Mouse (Mus musculus) embryonic stem cell, embryonic (primary cell): ENCODE data around the gene Rin1.

Experiments used
- CTCF ChIA-PET, 4 experiments: fragments of 300-600 bp in 2 of 4; fragments of 350-600 bp in 2 of 4; sonication (Branson Sonifier 250); formaldehyde crosslinking; loops; one replicate each; lab custom pipeline; 2022; ENCODE audit warnings: inconsistent platforms in 2 of 4; lab: Charles Lee
- POLR2A ChIA-PET, 4 experiments: fragments of 300-600 bp in 2 of 4; fragments of 350-600 bp in 2 of 4; sonication (Branson Sonifier 250); formaldehyde crosslinking; loops; one replicate each; lab custom pipeline; 2022; ENCODE audit warnings: antibody characterized with exemption in 4 of 4, inconsistent platforms in 1 of 4; lab: Charles Lee

The Rin1 gene

GRCm38 (mm10) chr19:5050047-5050905 is at the start of gene Rin1:
TSS of gene Rin1 (plus strand) at chr19:5050481.
- ChIA-PET CTCF (interaction anchor here (0.5 to 11.3 kb wide), 64 partner anchors 9 to 1008 kb away, joined by 3 to 201 read pairs (median 4); partner anchors contain the start of genes AC124502.3 (in 4 of the 4), B4gat1 (in 3 of the 4), Brms1 (in 2 of the 4) and Cd248 (in 2 of the 4)), POLR2A (interaction anchor here in 3 of 4 experiments (0.6 to 13.6 kb wide), 41 partner anchors 9 to 767 kb away, joined by 3 to 197 read pairs (median 5); partner anchors contain the start of genes AC124502.3 (in 3 of the 3), B4gat1 (in 3 of the 3), Yif1a (in 3 of the 3) and Brms1 (in 2 of the 3))

DNA sequence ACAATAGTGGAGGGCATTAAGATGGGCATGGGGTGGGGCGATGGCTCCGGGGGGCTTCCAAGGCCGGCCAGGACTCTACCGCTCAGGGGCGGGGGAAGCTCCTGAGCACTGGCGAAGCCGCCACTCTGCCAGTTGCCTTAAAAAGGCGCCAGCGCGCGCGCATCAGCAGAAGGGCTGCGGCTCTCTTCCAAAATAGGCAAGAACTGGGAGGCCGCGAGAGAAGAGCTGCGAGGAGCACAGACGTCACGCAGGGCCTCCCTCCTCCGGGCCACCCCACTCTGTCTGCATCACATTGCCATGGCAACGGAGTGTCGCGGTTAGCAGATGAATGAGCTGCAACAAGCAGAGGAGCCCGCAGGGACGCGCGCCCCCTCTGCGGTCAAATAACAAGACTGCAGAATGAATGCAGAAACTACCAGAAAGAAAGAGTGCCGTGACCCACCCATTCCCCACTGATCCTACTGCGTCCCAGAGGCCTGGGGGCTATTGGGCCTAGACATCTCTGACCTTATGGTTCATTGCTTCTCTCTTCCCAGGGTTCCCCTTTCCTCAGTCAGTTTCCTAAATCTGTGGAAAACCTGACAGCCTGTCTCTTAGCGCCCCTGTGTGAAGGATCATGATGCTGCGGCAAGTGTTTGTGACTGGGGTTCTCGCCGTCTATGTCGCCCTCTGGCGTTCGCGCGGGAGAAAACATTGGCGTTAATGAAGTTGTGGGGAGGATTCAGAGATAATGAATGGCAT is 48.4 kb upstream of the Rin1 start:
- CTCF ChIA-PET, result interaction anchor here (0.6 to 2.8 kb wide), 27 partner anchors 9 to 562 kb away, joined by 3 to 12 read pairs (median 4); partner anchors contain the start of genes Ccdc87 (in 1 of the 4) and Ccs (in 1 of the 4)
- POLR2A ChIA-PET, result interaction anchor here (0.6 to 2.0 kb wide), 9 partner anchors 11 to 386 kb away, joined by 3 to 5 read pairs (median 4); partner anchors contain the start of gene Slc29a2 (in 1 of the 4)

- POLR2A ChIA-PET, result interaction anchor here (0.6 kb wide), 5 partner anchors 11 to 1432 kb away, joined by 3 read pairs; partner anchors contain the start of gene Kmt5b (in 1 of the 4)
- CTCF ChIA-PET, result interaction anchor here (0.6 to 2.1 kb wide), 12 partner anchors 9 to 712 kb away, joined by 3 to 9 read pairs (median 4); partner anchors contain the start of genes Dpp3 (in 1 of the 4), Pacs1 (in 1 of the 4) and Slc29a2 (in 1 of the 4)
These were observed 46.6 kb upstream of the Rin1 start for GRCm38 (mm10) chr19:5003644-5004043.

- POLR2A ChIA-PET, result interaction anchor here in 3 of 4 experiments (0.6 to 2.2 kb wide), 4 partner anchors 15 to 813 kb away, joined by 3 to 5 read pairs (median 4); partner anchors contain the start of gene Npas4 (in 1 of the 3)
- CTCF ChIA-PET, result interaction anchor here in 3 of 4 experiments (0.6 to 2.1 kb wide), 7 partner anchors 10 to 146 kb away, joined by 3 to 7 read pairs (median 3); partner anchors contain the start of gene Yif1a (in 1 of the 3)
These were observed 45.4 kb upstream of the Rin1 start for GRCm38 (mm10) chr19:5004925-5005324.

- CTCF ChIA-PET, result interaction anchor here (0.5 to 2.8 kb wide), 19 partner anchors 10 to 918 kb away, joined by 3 to 21 read pairs (median 4); partner anchors contain the start of genes Slc29a2 (in 2 of the 4), AC124502.3 (in 1 of the 4), B4gat1 (in 1 of the 4) and Npas4 (in 1 of the 4)
- POLR2A ChIA-PET, result interaction anchor here in 2 of 4 experiments (0.5 to 2.9 kb wide), 19 partner anchors 11 to 1172 kb away, joined by 3 to 21 read pairs (median 4); partner anchors contain the start of genes Slc29a2 (in 2 of the 2), AC124502.3 (in 1 of the 2), B4gat1 (in 1 of the 2) and Brms1 (in 1 of the 2)
These were observed 37.1 kb upstream of the Rin1 start for GRCm38 (mm10) chr19:5013138-5013537.

- ChIA-PET CTCF (interaction anchor here (0.6 to 4.8 kb wide), 42 partner anchors 9 to 581 kb away, joined by 3 to 63 read pairs (median 4); partner anchors contain the start of genes AC124502.3 (in 3 of the 4), B4gat1 (in 3 of the 4), Rin1 (in 3 of the 4) and Slc29a2 (in 1 of the 4)), POLR2A (interaction anchor here in 3 of 4 experiments (0.6 to 2.1 kb wide), 9 partner anchors 9 to 57 kb away, joined by 3 to 10 read pairs (median 3); partner anchors contain the start of genes Slc29a2 (in 3 of the 3), AC124502.3 (in 1 of the 3), B4gat1 (in 1 of the 3) and Rin1 (in 1 of the 3))
These were observed 35.3 kb upstream of the Rin1 start for GRCm38 (mm10) chr19:5014961-5015398.

GRCm38 (mm10) chr19:5016221-5016742 is 34.0 kb upstream of the Rin1 start:
- ChIA-PET CTCF (interaction anchor here (0.6 to 4.8 kb wide), 38 partner anchors 15 to 1459 kb away, joined by 3 to 63 read pairs (median 4); partner anchors contain the start of genes AC124502.3 (in 2 of the 4), B4gat1 (in 2 of the 4), Klc2 (in 1 of the 4) and Rin1 (in 1 of the 4)), POLR2A (interaction anchor here in 3 of 4 experiments (0.5 to 3.2 kb wide), 42 partner anchors 9 to 440 kb away, joined by 3 to 11 read pairs (median 4); partner anchors contain the start of genes AC124502.3 (in 2 of the 3), Yif1a (in 2 of the 3), B4gat1 (in 1 of the 3) and Cd248 (in 1 of the 3))

DNA sequence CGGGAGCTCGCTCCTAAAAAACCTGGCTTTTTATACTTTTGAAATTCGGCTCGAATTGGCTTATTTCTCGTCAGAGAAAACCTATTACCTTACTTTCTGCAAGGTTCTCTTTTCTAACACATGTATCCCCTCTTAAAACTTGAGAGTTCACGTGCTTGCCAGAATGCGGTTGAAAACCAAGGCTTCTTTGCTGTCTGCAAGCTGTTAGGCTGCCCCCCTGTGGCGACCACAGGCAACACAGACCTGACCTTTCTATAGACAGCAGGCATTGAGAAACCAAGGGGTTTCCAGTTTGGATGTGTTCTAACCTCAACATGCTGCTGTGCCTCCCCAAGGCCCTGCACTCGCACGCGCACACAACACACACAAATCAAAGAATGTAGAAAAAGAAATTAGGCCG is 33.5 kb upstream of the Rin1 start:
- CTCF ChIA-PET, result interaction anchor here (0.6 to 4.8 kb wide), 39 partner anchors 14 to 1460 kb away, joined by 3 to 63 read pairs (median 4); partner anchors contain the start of genes AC124502.3 (in 2 of the 4), B4gat1 (in 2 of the 4), Actn3 (in 1 of the 4) and Klc2 (in 1 of the 4)
- POLR2A ChIA-PET, result interaction anchor here in 3 of 4 experiments (0.6 to 3.2 kb wide), 41 partner anchors 8 to 440 kb away, joined by 3 to 11 read pairs (median 4); partner anchors contain the start of genes AC124502.3 (in 2 of the 3), Yif1a (in 2 of the 3), B4gat1 (in 1 of the 3) and Gm21992 (in 1 of the 3)

DNA sequence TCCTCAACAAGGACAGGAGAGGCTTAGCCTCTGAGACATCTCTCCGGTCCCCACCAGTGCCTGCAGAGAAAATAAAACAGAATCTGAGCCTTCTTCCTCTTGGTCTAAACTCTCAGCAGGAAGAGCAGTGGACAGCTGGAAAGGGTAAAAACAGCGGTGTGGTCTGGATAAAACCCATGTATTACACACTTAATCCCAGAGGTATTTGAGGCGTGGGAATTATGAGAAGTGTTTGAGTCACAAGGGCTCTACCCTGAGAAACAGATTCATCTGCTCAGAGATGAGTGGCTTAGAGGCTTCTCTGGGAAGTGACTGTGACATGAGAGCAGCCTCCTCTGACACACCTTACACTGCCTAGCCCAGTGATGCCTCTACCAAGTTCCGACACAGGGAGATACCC is 32.7 kb upstream of the Rin1 start:
- POLR2A ChIA-PET, result interaction anchor here in 3 of 4 experiments (0.7 to 3.2 kb wide), 17 partner anchors 12 to 439 kb away, joined by 3 to 11 read pairs (median 5); partner anchors contain the start of genes AC124502.3 (in 2 of the 3), Gm21992 (in 2 of the 3), Rbm14 (in 2 of the 3) and B4gat1 (in 1 of the 3)

DNA sequence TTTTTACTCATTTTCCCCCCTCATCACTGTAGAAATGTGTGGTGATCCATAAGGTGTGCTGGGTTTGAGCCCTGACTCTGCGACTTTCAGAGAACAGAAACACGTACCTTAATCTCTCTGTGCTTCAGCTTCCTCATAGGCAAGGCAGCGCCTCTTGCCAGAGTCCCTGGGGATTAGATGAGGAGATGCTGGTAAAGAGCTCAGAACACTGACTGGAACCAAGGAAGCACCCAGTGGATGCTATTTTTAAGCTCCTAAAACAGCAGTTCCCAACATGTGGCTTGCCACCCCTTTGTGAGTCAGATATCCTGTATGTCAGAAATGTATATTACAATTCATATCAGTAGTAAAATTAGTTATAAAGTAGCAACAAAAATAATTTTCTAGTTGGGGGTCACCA is 32.1 kb upstream of the Rin1 start:
- ChIA-PET CTCF (interaction anchor here in 1 of 4 experiments (1.3 to 4.8 kb wide), 3 partner anchors 34 to 70 kb away, joined by 3 to 63 read pairs (median 5); partner anchors contain the start of genes Rin1 and Yif1a), POLR2A (interaction anchor here in 2 of 4 experiments (0.7 to 3.2 kb wide), 16 partner anchors 11 to 439 kb away, joined by 3 to 11 read pairs (median 4); partner anchors contain the start of genes AC124502.3 (in 2 of the 2), B4gat1 (in 2 of the 2), Gm21992 (in 1 of the 2) and Mrpl11 (in 1 of the 2))

More for the DNA sequence above, 32.7 kb upstream of the Rin1 start:
- CTCF ChIA-PET, result interaction anchor here (0.6 to 4.8 kb wide), 17 partner anchors 21 to 562 kb away, joined by 3 to 63 read pairs (median 4); partner anchors contain the start of genes AC124502.3 (in 1 of the 4), Actn3 (in 1 of the 4), B4gat1 (in 1 of the 4) and Rin1 (in 1 of the 4)

- CTCF ChIA-PET, result interaction anchor here in 2 of 4 experiments (0.9 to 1.2 kb wide), 3 partner anchors 30 to 40 kb away, joined by 3 to 4 read pairs (median 3); no protein-coding TSS in a partner anchor
- POLR2A ChIA-PET, result interaction anchor here in 3 of 4 experiments (0.7 to 6.5 kb wide), 6 partner anchors 8 to 473 kb away, joined by 3 to 77 read pairs (median 4); partner anchors contain the start of genes AC124502.3 (in 2 of the 3) and B4gat1 (in 2 of the 3)
These were observed 28.9 kb upstream of the Rin1 start for GRCm38 (mm10) chr19:5021416-5021815.

GRCm38 (mm10) chr19:5023621-5024479 is 26.4 kb upstream of the Rin1 start, which contains the start of gene Slc29a2:
TSS of gene Slc29a2 (plus strand) at chr19:5023860.
- POLR2A ChIA-PET, result interaction anchor here in 3 of 4 experiments (0.6 to 6.5 kb wide), 76 partner anchors 7 to 1038 kb away, joined by 3 to 77 read pairs (median 4); partner anchors contain the start of genes AC124502.3 (in 3 of the 3), B4gat1 (in 3 of the 3), Rin1 (in 3 of the 3) and Brms1 (in 2 of the 3)
- CTCF ChIA-PET, result interaction anchor here in 3 of 4 experiments (0.6 to 2.9 kb wide), 19 partner anchors 9 to 580 kb away, joined by 3 to 21 read pairs (median 4); partner anchors contain the start of genes AC124502.3 (in 1 of the 3), B4gat1 (in 1 of the 3) and Yif1a (in 1 of the 3)

- POLR2A ChIA-PET, result interaction anchor here in 2 of 4 experiments (0.7 to 6.5 kb wide), 6 partner anchors 10 to 62 kb away, joined by 3 to 77 read pairs (median 9); partner anchors contain the start of genes AC124502.3 (in 1 of the 2), B4gat1 (in 1 of the 2), Rin1 (in 1 of the 2) and Yif1a (in 1 of the 2)
- CTCF ChIA-PET, result interaction anchor here in 1 of 4 experiments (2.9 kb wide), 1 partner anchor 46 kb away, joined by 11 read pairs; no protein-coding TSS in a partner anchor
These were observed 24.2 kb upstream of the Rin1 start for GRCm38 (mm10) chr19:5026111-5026510.
